8 mouse cellular contexts compared by ENCODE assay signal in genomic region chr2:69826380-69826779, GRCm38 (mm10). TPM values are rescaled to one million over a fixed set of nuclear protein-coding genes. Genes with fewer than 3 reads are reported as not detected.
A peak's percentile ranks its signal among the peaks of the same experiment; 100 is the strongest.
DNase-seq lines count a peak whose midpoint lies in the region; TF ChIP-seq lines count a peak whose summit lies in the region.

No protein-coding gene starts in this region.

- no peak for TF ChIP-seq EP300 in heart, adult 2 months (IDR thresholded peaks at IDR 0.05; ENCODE audit: insufficient read depth, low read depth, low read length)

- no peaks in the 10 kb centered on the region for H3K27me3 ChIP-seq in heart, adult 2 months (ENCODE audit: control insufficient read depth, insufficient read depth, low read length)

- no peak overlapping the region for H3K9ac ChIP-seq in heart, adult 2 months (ENCODE audit: low read depth, low read length)

- 0 out of 2 replicates have a peak, but pooled peaks have one; percentile 7 for TF ChIP-seq POLR2A in heart, adult 2 months (IDR thresholded peaks at IDR 0.05; ENCODE audit: insufficient read depth, low read depth, low read length)

- H3K4me3 ChIP-seq in heart, adult 2 months, result no peak overlapping the region

- H3K4me1 ChIP-seq in heart, adult 2 months (ENCODE audit: control insufficient read depth, insufficient read depth, low read length), result no peaks in the 10 kb centered on the region

- H3K36me3 ChIP-seq in heart, adult 2 months (ENCODE audit: control insufficient read depth, insufficient read depth, low read length), result no peaks in the 10 kb centered on the region; the same call in 1 of the 2 replicates

- intact Hi-C loops in heart, adult 2 months (cut with DNase I), result no loop called here

- 56% methylated on average over 2 of the region's 2 CpGs for WGBS in heart, adult 2 months

- DNase-seq in heart, adult 2 months, result peak in 1 of 2 experiments; percentile 23
- no peak for DNase-seq in heart, postnatal 4 days
- peak; percentile 95 for DNase-seq in brain, adult 2 months (ENCODE audit: low read depth, low spot score)
- peak; percentile 40 for DNase-seq in embryo, embryonic 10.5 days (ENCODE audit: low spot score)
- DNase-seq in kidney, postnatal 10 days, result peak; percentile 41
- DNase-seq in right cerebral cortex, postnatal 36 days (ENCODE audit: low spot score in 2 of 2), result no peak
- DNase-seq in gastrocnemius, postnatal 25 days, result no peak
- DNase-seq in adrenal gland, adult 8-10 months, result no peak

- H3K79me2 ChIP-seq in heart, adult 2 months (replicated peaks; ENCODE audit: control insufficient read depth, insufficient read depth, low read length), result no peaks in the 10 kb centered on the region

- no peak for TF ChIP-seq CTCF in heart, adult 2 months (IDR thresholded peaks at IDR 0.05)

- no peak overlapping the region; the same call in 1 of the 2 replicates for H3K27ac ChIP-seq in heart, adult 2 months

RNA-seq across cellular contexts. Expression of gene Klhl23, which starts 4.6 kb away (rescaled TPM):
- 10 to 100 TPM; 31.8 to 32.3 TPM for total RNA-seq in heart, adult 2 months (2021)
- 10.3 and 24.2 TPM in 2 replicates for polyA plus RNA-seq in heart, adult 2 months (2012; rRNA removed)
- 10 to 100 TPM; 56.7 to 62.7 TPM for total RNA-seq in heart, postnatal 4 days (2021)
- 10 to 100 TPM; 14.1 to 19.0 TPM for total RNA-seq in gastrocnemius, postnatal 25 days (2021)
- 10 to 100 TPM; 11.4 to 16.6 (median 14.4) TPM for total RNA-seq in adrenal gland, adult 8-10 months (2022)

RNA-seq across cellular contexts. Expression of gene Ssb, which starts 35.0 kb away (rescaled TPM):
- total RNA-seq in heart, adult 2 months (2021), result 10 to 100 TPM; 58.4 to 64.0 TPM
- 4.3 and 10.7 TPM in 2 replicates for polyA plus RNA-seq in heart, adult 2 months (2012; rRNA removed)
- total RNA-seq in heart, postnatal 4 days (2021), result 100 to 1,000 TPM; 112 to 114 TPM
- 10 to 100 TPM; 53.6 to 57.2 TPM for total RNA-seq in gastrocnemius, postnatal 25 days (2021)
- total RNA-seq in adrenal gland, adult 8-10 months (2022), result 100 to 1,000 TPM; 149 to 159 (median 152) TPM

RNA-seq across cellular contexts. Expression of gene Phospho2, which starts 37.0 kb away (rescaled TPM):
- 10 to 100 TPM; 25.3 to 26.8 TPM for total RNA-seq in heart, adult 2 months (2021)
- polyA plus RNA-seq in heart, adult 2 months (2012; rRNA removed), result 14.5 and 18.2 TPM in 2 replicates
- 10 to 100 TPM; 12.2 to 15.3 TPM for total RNA-seq in heart, postnatal 4 days (2021)
- total RNA-seq in gastrocnemius, postnatal 25 days (2021), result 10 to 100 TPM; 15.1 to 17.3 TPM
- 10 to 100 TPM; 24.4 to 30.8 (median 25.5) TPM for total RNA-seq in adrenal gland, adult 8-10 months (2022)

RNA-seq across cellular contexts. Expression of gene Ccdc173, which starts 37.0 kb away (rescaled TPM):
- under 1 TPM; 0.59 to 0.65 TPM for total RNA-seq in heart, adult 2 months (2021)
- 0.12 and 0.23 TPM in 2 replicates for polyA plus RNA-seq in heart, adult 2 months (2012; rRNA removed)
- under 1 TPM; 0.43 to 0.99 TPM for total RNA-seq in heart, postnatal 4 days (2021)
- total RNA-seq in gastrocnemius, postnatal 25 days (2021), result under 1 TPM; 0.43 TPM
- total RNA-seq in adrenal gland, adult 8-10 months (2022), result 1 to 10 TPM; 1.9 to 3.9 (median 2.4) TPM

RNA-seq across cellular contexts. Expression of gene Mettl5, which starts 59.0 kb away (rescaled TPM):
- total RNA-seq in heart, adult 2 months (2021), result 10 to 100 TPM; 20.4 to 24.9 TPM
- 5.5 and 7.2 TPM in 2 replicates for polyA plus RNA-seq in heart, adult 2 months (2012; rRNA removed)
- 10 to 100 TPM; 21.6 to 22.1 TPM for total RNA-seq in heart, postnatal 4 days (2021)
- total RNA-seq in gastrocnemius, postnatal 25 days (2021), result 10 to 100 TPM; 16.1 to 17.4 TPM
- 10 to 100 TPM; 16.2 to 26.2 (median 21.0) TPM for total RNA-seq in adrenal gland, adult 8-10 months (2022)

Comparison
In these comparisons a context has a peak if more than half of its experiments do, and no peak if none do; other contexts are left out.
1. DNase-seq: peak in brain, adult 2 months (single experiment), embryo, embryonic 10.5 days (single experiment) and kidney, postnatal 10 days (single experiment); none in heart, postnatal 4 days (single experiment), right cerebral cortex, postnatal 36 days (0 of 2), gastrocnemius, postnatal 25 days (single experiment) and adrenal gland, adult 8-10 months (single experiment).